Mouse (Mus musculus) heart, embryonic 11.5 days (tissue): Measurements from ENCODE around the gene Ms4a4b. TPM values are rescaled to one million over a fixed set of nuclear protein-coding genes. Genes with fewer than 3 reads are reported as not detected.
"Not testable (repeated sequence)": the region's sequence is repeated elsewhere in the genome, so short reads cannot be mapped to it uniquely, and the experiment has no call there.

Experiments
- ATAC-seq: fragments of 200-750 bp; cut with Nextera tagmentation; replicated peaks from 2 replicates; pipeline ENCODE4 v1.8.0; 2017; ENCODE audit warnings: moderate library complexity; ENCODE audit not compliant: insufficient number of reproducible peaks, low FRiP score, low TSS enrichment
- H3K27ac ChIP-seq: fragments of 300-500 bp; sonication (generic); 2 replicates; pipeline ENCODE4 v1.5.1; 2014; ENCODE audit warnings: mild to moderate bottlenecking, low read depth, low read length
- H3K27me3 ChIP-seq: fragments of 300-500 bp; sonication (generic); 2 replicates; pipeline ENCODE4 v1.6.1; 2014; ENCODE audit warnings: mild to moderate bottlenecking, low read length, mixed read lengths; ENCODE audit not compliant: control insufficient read depth, insufficient read depth
- H3K36me3 ChIP-seq: fragments of 300-500 bp; sonication (generic); 2 replicates; pipeline ENCODE4 v1.6.1; 2014; ENCODE audit warnings: mild to moderate bottlenecking, low read length, moderate library complexity, mixed read lengths; ENCODE audit not compliant: control insufficient read depth, insufficient read depth
- H3K4me1 ChIP-seq: fragments of 300-500 bp; sonication (generic); 2 replicates; pipeline ENCODE4 v1.6.1; 2014; ENCODE audit warnings: low read length; ENCODE audit not compliant: control insufficient read depth, insufficient read depth
- H3K4me2 ChIP-seq: fragments of 300-500 bp; sonication (generic); 2 replicates; pipeline ENCODE4 v1.6.1; 2014; ENCODE audit warnings: mild to moderate bottlenecking, moderate library complexity
- H3K4me3 ChIP-seq: fragments of 300-500 bp; sonication (generic); 2 replicates; pipeline ENCODE4 v1.5.1; 2014; ENCODE audit warnings: low read depth, low read length
- H3K9ac ChIP-seq: fragments of 300-500 bp; sonication (generic); 2 replicates; pipeline ENCODE4 v1.6.1; 2014; ENCODE audit warnings: mild to moderate bottlenecking, low read depth, low read length, moderate library complexity
- H3K9me3 ChIP-seq: fragments of 300-500 bp; sonication (generic); replicated peaks from 2 replicates; pipeline ENCODE4 v1.6.1; 2016; ENCODE audit warnings: low read length; ENCODE audit not compliant: control insufficient read depth
- WGBS: fragments of 180-500 bp; shearing (Covaris S2); extraction: QIAGEN DNeasy Blood & Tissue Kit; methylation state at CpG from one replicate; pipeline ENCODE4 v1.1.7; 2014; ENCODE audit not compliant: insufficient replicate concordance; 5-methylcytosine and 5-hydroxymethylcytosine counted together
- polyA plus RNA-seq: library from polyadenylated mRNA; unstranded; fragments of >200 nt; fragmentation: Nextera tagmentation; extraction: Ambion mirVana; gene quantifications from 2 replicates; pipeline ENCODE4 v1.2.1, GENCODE M21; 2014

Gene Ms4a4b
- polyA plus RNA-seq = not detected in 2 replicates

GRCm38 (mm10) chr19:11443338-11443737, at the start of gene Ms4a4b:
Gene Ms4a4b (plus strand): TSS chr19:11443553.
- H3K9me3 ChIP-seq = no peaks in the 10 kb centered on the region
- H3K4me3 ChIP-seq = no peak within 1 kb of the TSS
- H3K9ac ChIP-seq = no peak within 1 kb of the TSS
- H3K4me2 ChIP-seq = no peak within 1 kb of the TSS
- no peaks in the 10 kb centered on the region for H3K27me3 ChIP-seq
- H3K27ac ChIP-seq = no peak within 1 kb of the TSS
- ATAC-seq = no peak
- no peaks in the 10 kb centered on the region for H3K4me1 ChIP-seq
- H3K36me3 ChIP-seq = no peaks in the 10 kb centered on the region

- no peak overlapping the region for H3K9ac ChIP-seq
- no peak for ATAC-seq
- no peak overlapping the region for H3K27ac ChIP-seq
- H3K4me2 ChIP-seq = no peak overlapping the region
- H3K9me3 ChIP-seq = no peaks in the 10 kb centered on the region
- no peaks in the 10 kb centered on the region for H3K36me3 ChIP-seq
- H3K4me1 ChIP-seq = no peaks in the 10 kb centered on the region
- H3K4me3 ChIP-seq = no peak overlapping the region
- H3K27me3 ChIP-seq = no peaks in the 10 kb centered on the region
These were observed 47.6 kb upstream of the Ms4a4b start for GRCm38 (mm10) chr19:11395769-11396168.

GRCm38 (mm10) chr19:11404527-11404926, 38.8 kb upstream of the Ms4a4b start, which contains the start of gene Ms4a4c:
Gene Ms4a4c (plus strand): TSS chr19:11404770.
- no peaks in the 10 kb centered on the region for H3K27me3 ChIP-seq
- H3K9ac ChIP-seq = no peak within 1 kb of the TSS
- no peak for ATAC-seq
- no peaks in the 10 kb centered on the region for H3K9me3 ChIP-seq
- H3K4me1 ChIP-seq = no peaks in the 10 kb centered on the region
- 76% methylated on average over 3 of the region's 3 CpGs for WGBS
- H3K36me3 ChIP-seq = no peaks in the 10 kb centered on the region
- H3K4me2 ChIP-seq = no peak within 1 kb of the TSS
- no peak within 1 kb of the TSS for H3K4me3 ChIP-seq
- no peak within 1 kb of the TSS for H3K27ac ChIP-seq

- no peaks in the 10 kb centered on the region for H3K4me1 ChIP-seq
- H3K36me3 ChIP-seq = no peaks in the 10 kb centered on the region
- no peaks in the 10 kb centered on the region for H3K27me3 ChIP-seq
- ATAC-seq = no peak
- no peaks in the 10 kb centered on the region for H3K9me3 ChIP-seq
- no peak overlapping the region for H3K9ac ChIP-seq
- H3K4me2 ChIP-seq = no peak overlapping the region
- no peak overlapping the region for H3K4me3 ChIP-seq
- no peak overlapping the region for H3K27ac ChIP-seq
These were observed 35.9 kb upstream of the Ms4a4b start for GRCm38 (mm10) chr19:11407428-11407827.

- no peaks in the 10 kb centered on the region for H3K4me1 ChIP-seq
- 67% methylated on average over 1 of the region's 1 CpGs for WGBS
- H3K27ac ChIP-seq = no peak overlapping the region
- H3K9ac ChIP-seq = no peak overlapping the region
- H3K4me3 ChIP-seq = no peak overlapping the region
- no peaks in the 10 kb centered on the region for H3K9me3 ChIP-seq
- no peak overlapping the region for H3K4me2 ChIP-seq
- no peaks in the 10 kb centered on the region for H3K36me3 ChIP-seq
- H3K27me3 ChIP-seq = no peaks in the 10 kb centered on the region
- no peak for ATAC-seq
These were observed 34.8 kb upstream of the Ms4a4b start for GRCm38 (mm10) chr19:11408591-11408990.

GRCm38 (mm10) chr19:11411640-11412039, 31.7 kb upstream of the Ms4a4b start:
- H3K9ac ChIP-seq = no peak overlapping the region
- ATAC-seq = no peak

GRCm38 (mm10) chr19:11414084-11414483, 29.3 kb upstream of the Ms4a4b start:
- no peaks in the 10 kb centered on the region for H3K4me1 ChIP-seq
- ATAC-seq = no peak
- no peak overlapping the region for H3K9ac ChIP-seq
- H3K36me3 ChIP-seq = no peaks in the 10 kb centered on the region
- H3K9me3 ChIP-seq = no peaks in the 10 kb centered on the region
- no peak overlapping the region for H3K27ac ChIP-seq
- H3K4me2 ChIP-seq = no peak overlapping the region
- H3K4me3 ChIP-seq = no peak overlapping the region
- WGBS = 83% methylated on average over 1 of the region's 1 CpGs
- no peaks in the 10 kb centered on the region for H3K27me3 ChIP-seq

More at GRCm38 (mm10) chr19:11411640-11412039, 31.7 kb upstream of the Ms4a4b start:
- Histone ChIP-seq H3K4me2 (no peak overlapping the region), H3K36me3 (no peaks in the 10 kb centered on the region), H3K27ac (no peak overlapping the region), H3K4me1 (no peaks in the 10 kb centered on the region), H3K4me3 (no peak overlapping the region), H3K27me3 (no peaks in the 10 kb centered on the region), H3K9me3 (no peaks in the 10 kb centered on the region)
- WGBS = 75% methylated on average over 1 of the region's 1 CpGs

- Histone ChIP-seq H3K9ac (no peak overlapping the region), H3K4me3 (no peak overlapping the region), H3K4me1 (no peaks in the 10 kb centered on the region), H3K36me3 (no peaks in the 10 kb centered on the region), H3K27ac (no peak overlapping the region), H3K9me3 (no peaks in the 10 kb centered on the region), H3K4me2 (no peak overlapping the region), H3K27me3 (no peaks in the 10 kb centered on the region)
- 71% methylated on average over 3 of the region's 3 CpGs for WGBS
- no peak for ATAC-seq
These were observed 27.8 kb upstream of the Ms4a4b start for GRCm38 (mm10) chr19:11415581-11415980.

GRCm38 (mm10) chr19:11418865-11419264, 24.5 kb upstream of the Ms4a4b start:
- not testable (repeated sequence) for H3K27me3 ChIP-seq, H3K4me3 ChIP-seq, H3K4me1 ChIP-seq, H3K9ac ChIP-seq, H3K4me2 ChIP-seq, H3K9me3 ChIP-seq, H3K36me3 ChIP-seq, H3K27ac ChIP-seq, ATAC-seq
- WGBS = 59% methylated on average over 1 of the region's 3 CpGs
